Mouse (Mus musculus) lung, postnatal 10 days (tissue): ENCODE results near the gene Tada2a.

Experiments used
- DNase-seq: peaks from one replicate; pipeline ENCODE4 v3.0.0; 2021

The Tada2a gene

GRCm38 (mm10) chr11:84107137-84107536, 22.3 kb downstream of the Tada2a start:
- no peak for DNase-seq

- DNase-seq, result no peak
Observed at GRCm38 (mm10) chr11:84104036-84104435, 25.4 kb downstream of the Tada2a start.

GRCm38 (mm10) chr11:84101182-84101581, 28.2 kb downstream of the Tada2a start:
- peak; percentile 30 for DNase-seq

- DNase-seq, result peak; percentile 29
Observed at GRCm38 (mm10) chr11:84097251-84097998, 32.0 kb downstream of the Tada2a start.

GRCm38 (mm10) chr11:84095084-84095483, 34.3 kb downstream of the Tada2a start:
- DNase-seq, result no peak

- DNase-seq, result no peak
Observed at GRCm38 (mm10) chr11:84090572-84090971, 38.8 kb downstream of the Tada2a start.

- no peak for DNase-seq
Observed at GRCm38 (mm10) chr11:84081901-84082300, 47.5 kb downstream of the Tada2a start.

GRCm38 (mm10) chr11:84080327-84080726, 49.1 kb downstream of the Tada2a start:
- DNase-seq, result no peak

- peak; percentile 60 for DNase-seq
Observed at GRCm38 (mm10) chr11:84079887-84080286, 49.5 kb downstream of the Tada2a start.

- no peak for DNase-seq
Observed at GRCm38 (mm10) chr11:84079361-84079760, 50.0 kb downstream of the Tada2a start.

- no peak for DNase-seq
Observed at GRCm38 (mm10) chr11:84078601-84079000, 50.8 kb downstream of the Tada2a start.

- peak; percentile 62 for DNase-seq
Observed at GRCm38 (mm10) chr11:84077008-84077407, 52.4 kb downstream of the Tada2a start.

GRCm38 (mm10) chr11:84073816-84074764, 55.3 kb downstream of the Tada2a start:
- peak; percentile 62 for DNase-seq

- peak; percentile 80 for DNase-seq
Observed at GRCm38 (mm10) chr11:84072904-84073651, 56.3 kb downstream of the Tada2a start.

- no peak for DNase-seq
Observed at GRCm38 (mm10) chr11:84069034-84069370, 60.4 kb downstream of the Tada2a start, which contains the start of gene Dusp14. Gene Dusp14, minus strand, starts transcription at chr11:84069261.

GRCm38 (mm10) chr11:84068191-84069033, 61.0 kb downstream of the Tada2a start:
- peak; percentile 53 for DNase-seq

- DNase-seq, result no peak
Observed at GRCm38 (mm10) chr11:84067720-84068190, 61.6 kb downstream of the Tada2a start.

- peak; percentile 60 for DNase-seq
Observed at GRCm38 (mm10) chr11:84066927-84067645, 62.3 kb downstream of the Tada2a start.

GRCm38 (mm10) chr11:84066071-84066481, 63.3 kb downstream of the Tada2a start:
- DNase-seq, result peak; percentile 55

GRCm38 (mm10) chr11:84063631-84064209, 65.7 kb downstream of the Tada2a start:
- DNase-seq, result no peak

GRCm38 (mm10) chr11:84062805-84063204, 66.6 kb downstream of the Tada2a start:
- peak; percentile 63 for DNase-seq
